8 mouse cellular contexts compared by ENCODE assay signal in the genomic region with DNA sequence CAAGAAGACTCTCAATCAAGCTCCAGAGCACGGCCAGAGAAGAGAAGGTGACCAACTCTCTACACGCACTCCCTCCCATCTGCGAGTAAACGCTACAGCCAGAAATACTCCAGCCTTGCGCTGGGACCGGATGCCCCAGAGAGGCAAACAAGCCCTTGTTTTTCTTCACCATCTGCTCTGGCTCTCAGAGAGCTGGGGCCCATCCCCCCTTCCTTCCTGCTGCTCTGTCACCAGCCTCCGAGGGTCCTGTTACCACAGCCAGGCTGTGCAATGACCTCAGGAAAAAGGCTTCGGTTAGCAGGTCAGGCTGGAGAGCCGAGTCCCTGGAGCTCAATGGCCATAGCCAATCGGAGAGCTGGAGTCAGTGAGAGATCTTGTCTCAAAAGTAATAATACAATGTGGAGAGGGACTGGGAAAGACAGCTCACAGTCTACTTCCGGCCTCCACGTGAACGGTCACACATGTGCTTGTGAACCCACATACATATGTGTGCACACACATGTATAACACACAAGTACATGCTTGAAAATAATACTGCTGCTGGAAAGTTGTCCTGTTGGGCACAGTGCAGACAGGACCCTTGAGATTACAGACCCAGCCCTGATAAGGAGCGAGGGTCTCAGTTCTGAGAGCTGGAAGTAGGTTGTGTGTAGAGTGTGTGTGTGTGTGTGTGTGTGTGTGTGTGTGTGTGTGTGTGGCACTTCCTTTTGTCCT. TPM values are rescaled to one million over a fixed set of nuclear protein-coding genes. Genes with fewer than 3 reads are reported as not detected.
A peak's percentile ranks its signal among the peaks of the same experiment; 100 is the strongest.
DNase-seq lines count a peak whose midpoint lies in the region; ATAC-seq and TF ChIP-seq lines count a peak whose summit lies in the region.

No protein-coding gene starts in this region.

- H3K27ac ChIP-seq in forebrain, embryonic 11.5 days (ENCODE audit: low read depth, low read length): peak overlapping the region; percentile 65
- peak overlapping the region; percentile 79 for H3K27ac ChIP-seq in heart, embryonic 16.5 days (ENCODE audit: low read length)
- H3K27ac ChIP-seq in kidney, embryonic 14.5 days (ENCODE audit: low read depth, low read length): peak overlapping the region; percentile 98
- H3K27ac ChIP-seq in lung, embryonic 14.5 days (ENCODE audit: low read depth): peak overlapping the region; percentile 93

- DNase-seq in frontal cortex, postnatal 25 days (ENCODE audit: low spot score in 2 of 2): no peak
- DNase-seq in forebrain, embryonic 11.5 days (ENCODE audit: low spot score): peak; percentile 77
- DNase-seq in lung, embryonic 14.5 days: peak; percentile 89
- peak; percentile 83 for DNase-seq in retina, embryonic 14.5 days (ENCODE audit: low spot score)
- no peak for DNase-seq in urinary bladder, adult 2 months (ENCODE audit: low spot score)

- H3K4me1 ChIP-seq in forebrain, embryonic 11.5 days (replicated peaks; ENCODE audit: control insufficient read depth, insufficient read depth, low read length): peaks cover 12% of the 10 kb centered on the region
- peaks cover 17% of the 10 kb centered on the region for H3K4me1 ChIP-seq in heart, embryonic 16.5 days (ENCODE audit: control insufficient read depth, insufficient read depth, low read length)
- H3K4me1 ChIP-seq in kidney, embryonic 14.5 days (ENCODE audit: control insufficient read depth, insufficient read depth, low read length): peaks cover 45% of the 10 kb centered on the region
- peaks cover 18% of the 10 kb centered on the region for H3K4me1 ChIP-seq in lung, embryonic 14.5 days (ENCODE audit: insufficient read depth)

- ATAC-seq in frontal cortex, adult (ENCODE audit: low TSS enrichment): peak; percentile 38; the same call in 1 of the 2 replicates
- peak; percentile 70 for ATAC-seq in forebrain, embryonic 11.5 days (replicated peaks; ENCODE audit: low FRiP score)
- peak; percentile 85 for ATAC-seq in heart, embryonic 16.5 days (replicated peaks; ENCODE audit: extremely low read depth, insufficient read depth, low FRiP score)
- peak; percentile 90 for ATAC-seq in kidney, embryonic 14.5 days (ENCODE audit: low FRiP score, low TSS enrichment)
- ATAC-seq in lung, embryonic 14.5 days (ENCODE audit: insufficient read depth): peak; percentile 89

- TF ChIP-seq CTCF in lung, embryonic 14.5 days (IDR thresholded peaks at IDR 0.05; ENCODE audit: low read depth): no peak

- H3K36me3 ChIP-seq in forebrain, embryonic 11.5 days (ENCODE audit: control insufficient read depth, insufficient read depth, low read length): no peaks in the 10 kb centered on the region
- H3K36me3 ChIP-seq in heart, embryonic 16.5 days (ENCODE audit: control insufficient read depth, insufficient read depth): no peaks in the 10 kb centered on the region
- no peaks in the 10 kb centered on the region for H3K36me3 ChIP-seq in kidney, embryonic 14.5 days (ENCODE audit: control insufficient read depth, insufficient read depth, low read length)
- no peaks in the 10 kb centered on the region for H3K36me3 ChIP-seq in lung, embryonic 14.5 days (ENCODE audit: insufficient read depth)

- no peak overlapping the region for H3K9ac ChIP-seq in forebrain, embryonic 11.5 days (ENCODE audit: low read length)
- 0 out of 2 replicates have a peak overlapping the region, but pooled peaks have one; percentile 0 for H3K9ac ChIP-seq in heart, embryonic 16.5 days (ENCODE audit: low read length)
- H3K9ac ChIP-seq in kidney, embryonic 14.5 days (ENCODE audit: low read depth, low read length): peak overlapping the region; percentile 48
- H3K9ac ChIP-seq in lung, embryonic 14.5 days: peak overlapping the region; percentile 22; the same call in 1 of the 2 replicates

- no peaks in the 10 kb centered on the region for H3K9me3 ChIP-seq in forebrain, embryonic 11.5 days (ENCODE audit: control insufficient read depth, low read length)
- no peaks in the 10 kb centered on the region for H3K9me3 ChIP-seq in heart, embryonic 16.5 days (replicated peaks; ENCODE audit: control insufficient read depth, low read length)
- H3K9me3 ChIP-seq in kidney, embryonic 14.5 days (ENCODE audit: control insufficient read depth, low read length): no peaks in the 10 kb centered on the region
- H3K9me3 ChIP-seq in lung, embryonic 14.5 days (ENCODE audit: low read depth, low read length): no peaks in the 10 kb centered on the region

- WGBS in forebrain, embryonic 11.5 days: 29% methylated on average over 14 of the region's 14 CpGs
- WGBS in heart, embryonic 16.5 days: 6% methylated on average over 14 of the region's 14 CpGs
- WGBS in kidney, embryonic 14.5 days: 3% methylated on average over 14 of the region's 14 CpGs
- 7% methylated on average over 14 of the region's 14 CpGs for WGBS in lung, embryonic 14.5 days

- no peaks in the 10 kb centered on the region for H3K27me3 ChIP-seq in forebrain, embryonic 11.5 days (ENCODE audit: control insufficient read depth, insufficient read depth, low read length)
- peaks cover 4% of the 10 kb centered on the region; the same call in 1 of the 2 replicates for H3K27me3 ChIP-seq in heart, embryonic 16.5 days (ENCODE audit: control insufficient read depth, insufficient read depth, low read length)
- no peaks in the 10 kb centered on the region for H3K27me3 ChIP-seq in kidney, embryonic 14.5 days (ENCODE audit: control insufficient read depth, insufficient read depth, low read length)
- no peaks in the 10 kb centered on the region for H3K27me3 ChIP-seq in lung, embryonic 14.5 days (ENCODE audit: insufficient read depth, low read length)

- no peak overlapping the region for H3K4me3 ChIP-seq in forebrain, embryonic 11.5 days (ENCODE audit: low read depth, low read length)
- H3K4me3 ChIP-seq in heart, embryonic 16.5 days (ENCODE audit: low read length): no peak overlapping the region
- H3K4me3 ChIP-seq in kidney, embryonic 14.5 days (ENCODE audit: low read length): no peak overlapping the region
- H3K4me3 ChIP-seq in lung, embryonic 14.5 days (ENCODE audit: low read depth, low read length): no peak overlapping the region

- no peak overlapping the region for H3K4me2 ChIP-seq in forebrain, embryonic 11.5 days (ENCODE audit: low read depth, low read length, severe bottlenecking)
- H3K4me2 ChIP-seq in heart, embryonic 16.5 days (ENCODE audit: low read depth, low read length): peak overlapping the region; percentile 39
- H3K4me2 ChIP-seq in kidney, embryonic 14.5 days (replicated peaks; ENCODE audit: low read depth, low read length): no peak overlapping the region; the same call in 1 of the 2 replicates
- peak overlapping the region; percentile 40 for H3K4me2 ChIP-seq in lung, embryonic 14.5 days

RNA-seq across cellular contexts. Expression of a gene that starts 18.9 kb away (rescaled TPM):
- 35.1 and 40.6 TPM in 2 replicates for polyA plus RNA-seq in forebrain, embryonic 11.5 days (2014; fragmentation: Nextera tagmentation; extraction: Ambion mirVana)
- polyA plus RNA-seq in heart, embryonic 16.5 days (2015; fragmentation: Nextera tagmentation; extraction: Ambion mirVana): 9.0 and 10.0 TPM in 2 replicates
- polyA plus RNA-seq in kidney, embryonic 14.5 days (2014; fragmentation: Nextera tagmentation; extraction: Ambion mirVana): 37.5 and 44.0 TPM in 2 replicates
- 9.0 and 11.7 TPM in 2 replicates for polyA plus RNA-seq in lung, embryonic 14.5 days (2014; fragmentation: Nextera tagmentation; extraction: Ambion mirVana)
- 0.15 and 0.48 TPM in 2 replicates for polyA plus RNA-seq in urinary bladder, adult 2 months (2012; rRNA removed)

RNA-seq across cellular contexts. Expression of a gene that starts 43.8 kb away (rescaled TPM):
- polyA plus RNA-seq in forebrain, embryonic 11.5 days (2014; fragmentation: Nextera tagmentation; extraction: Ambion mirVana): 105 and 112 TPM in 2 replicates
- polyA plus RNA-seq in heart, embryonic 16.5 days (2015; fragmentation: Nextera tagmentation; extraction: Ambion mirVana): 35.9 and 41.4 TPM in 2 replicates
- 85.0 and 86.7 TPM in 2 replicates for polyA plus RNA-seq in kidney, embryonic 14.5 days (2014; fragmentation: Nextera tagmentation; extraction: Ambion mirVana)
- 72.2 and 78.1 TPM in 2 replicates for polyA plus RNA-seq in lung, embryonic 14.5 days (2014; fragmentation: Nextera tagmentation; extraction: Ambion mirVana)
- 22.5 and 22.6 TPM in 2 replicates for polyA plus RNA-seq in urinary bladder, adult 2 months (2012; rRNA removed)

Comparison
In these comparisons a context has a peak if more than half of its experiments do, and no peak if none do; other contexts are left out.
1. ATAC-seq: peak in every context shown above with its lines; median percentile 90 in kidney, embryonic 14.5 days; 89 in lung, embryonic 14.5 days; 85 in heart, embryonic 16.5 days; 70 in forebrain, embryonic 11.5 days; 38 in frontal cortex, adult.
2. DNase-seq: peak in forebrain, embryonic 11.5 days (single experiment), lung, embryonic 14.5 days (single experiment) and retina, embryonic 14.5 days (single experiment); none in frontal cortex, postnatal 25 days (0 of 2) and urinary bladder, adult 2 months (single experiment).
3. H3K4me2 ChIP-seq: peak in heart, embryonic 16.5 days (single experiment) and lung, embryonic 14.5 days (single experiment); none in forebrain, embryonic 11.5 days (single experiment) and kidney, embryonic 14.5 days (single experiment).
4. Peak in every context shown above with its lines, with median percentiles within 50 percentile points of each other: H3K27ac ChIP-seq.